Mouse (Mus musculus) stomach, embryonic 16.5 days (tissue): ENCODE data around the gene Apol9b. TPM values are rescaled to one million over a fixed set of nuclear protein-coding genes. Genes with fewer than 3 reads are reported as not detected.
"Not testable (repeated sequence)": the region's sequence is repeated elsewhere in the genome, so short reads cannot be mapped to it uniquely, and the experiment has no call there.

Source experiments
- ATAC-seq: fragments of 200-750 bp; cut with Nextera tagmentation; 2 replicates; pipeline ENCODE4 v1.8.0; 2017; ENCODE audit warnings: moderate number of reproducible peaks, moderate TSS enrichment; ENCODE audit not compliant: insufficient read depth, low FRiP score
- H3K27ac ChIP-seq: fragments of 300-500 bp; sonication (generic); 2 replicates; pipeline ENCODE4 v1.5.1; 2014; ENCODE audit warnings: low read length
- H3K27me3 ChIP-seq: fragments of 300-500 bp; sonication (generic); 2 replicates; pipeline ENCODE4 v1.6.1; 2014; ENCODE audit warnings: low read length, control low read depth, mixed read lengths; ENCODE audit not compliant: control insufficient read depth, insufficient read depth
- H3K36me3 ChIP-seq: fragments of 300-500 bp; sonication (generic); 2 replicates; pipeline ENCODE4 v1.6.1; 2014; ENCODE audit warnings: low read length; ENCODE audit not compliant: control insufficient read depth, insufficient read depth
- H3K4me1 ChIP-seq: fragments of 300-500 bp; sonication (generic); 2 replicates; pipeline ENCODE4 v1.6.1; 2014; ENCODE audit warnings: low read length, control low read depth, mixed read lengths; ENCODE audit not compliant: control insufficient read depth, insufficient read depth
- H3K4me2 ChIP-seq: fragments of 300-500 bp; sonication (generic); 2 replicates; pipeline ENCODE4 v1.6.1; 2014; ENCODE audit warnings: low read depth, low read length, mixed read lengths
- H3K4me3 ChIP-seq: fragments of 300-500 bp; sonication (generic); replicated peaks from 2 replicates; pipeline ENCODE4 v1.5.1; 2014; ENCODE audit warnings: mild to moderate bottlenecking, low read length
- H3K9ac ChIP-seq: fragments of 300-500 bp; sonication (generic); 2 replicates; pipeline ENCODE4 v1.6.1; 2014; ENCODE audit warnings: low read length
- H3K9me3 ChIP-seq: fragments of 300-500 bp; sonication (generic); replicated peaks from 2 replicates; pipeline ENCODE4 v1.6.1; 2016; ENCODE audit warnings: low read length, control low read depth; ENCODE audit not compliant: control insufficient read depth
- WGBS: fragments of 180-500 bp; shearing (Covaris S2); extraction: QIAGEN DNeasy Blood & Tissue Kit; methylation state at CpG from one replicate; pipeline ENCODE4 v1.1.7; 2014; 5-methylcytosine and 5-hydroxymethylcytosine counted together
- polyA plus RNA-seq: library from polyadenylated mRNA; unstranded; fragments of >200 nt; fragmentation: Nextera tagmentation; extraction: Ambion mirVana; gene quantifications from 2 replicates; pipeline ENCODE4 v1.2.1, GENCODE M21; 2015

The Apol9b gene
- polyA plus RNA-seq = 0.37 TPM in 1 of 2 replicates, not detected in the other

DNA sequence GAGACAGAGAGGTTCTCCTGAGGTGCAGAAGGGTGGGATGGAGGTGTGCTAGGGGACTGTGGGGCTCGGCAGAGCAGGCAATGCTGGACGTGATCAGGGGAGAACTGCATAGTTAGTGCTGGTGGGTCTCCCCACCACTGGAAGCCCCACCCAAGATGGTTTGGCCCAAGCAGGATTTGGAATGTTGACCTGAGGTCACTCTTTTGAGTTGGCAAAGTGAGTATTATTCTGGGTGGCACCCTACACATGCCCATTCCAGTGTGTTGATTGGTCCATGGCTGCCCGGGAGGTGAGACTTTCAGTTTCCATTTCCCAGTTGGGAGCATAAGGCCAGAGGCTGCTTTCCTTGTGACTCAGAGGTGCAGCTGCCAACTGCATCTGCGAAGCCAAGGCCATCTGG is at the start of gene Apol9b:
Apol9b (plus strand) TSS at position 301 of the 400 bp plus-strand sequence.
- not testable (repeated sequence) for ATAC-seq, H3K9me3 ChIP-seq, H3K36me3 ChIP-seq, H3K27me3 ChIP-seq, H3K4me3 ChIP-seq, H3K9ac ChIP-seq, H3K4me2 ChIP-seq, H3K4me1 ChIP-seq, H3K27ac ChIP-seq
- WGBS = no CpG with 5 or more reads among the region's 4 CpGs

DNA sequence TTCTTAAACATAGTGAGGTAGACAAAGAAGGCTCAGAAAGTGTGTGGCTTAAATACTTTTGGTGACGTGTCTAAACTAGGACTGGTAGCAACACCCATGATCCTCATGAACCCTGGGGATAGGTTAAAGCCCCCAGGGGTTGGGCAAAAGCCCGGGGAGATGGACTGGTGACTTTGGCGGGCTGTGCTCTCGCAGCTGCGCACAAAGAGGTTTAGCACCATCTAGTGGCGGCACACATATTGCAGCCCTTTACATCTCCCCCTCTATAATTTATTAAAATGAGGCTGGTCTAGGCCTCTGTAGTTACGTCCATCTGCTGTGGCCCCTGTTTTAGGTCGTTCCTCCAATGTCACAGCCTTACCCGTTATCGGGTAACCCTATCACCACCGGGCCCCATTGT is 44.9 kb upstream of the Apol9b start:
- not testable (repeated sequence) for H3K9me3 ChIP-seq, H3K4me3 ChIP-seq, H3K4me1 ChIP-seq, H3K9ac ChIP-seq, ATAC-seq, H3K27ac ChIP-seq, H3K4me2 ChIP-seq, H3K36me3 ChIP-seq, H3K27me3 ChIP-seq
- WGBS = 9% methylated on average over 8 of the region's 11 CpGs

DNA sequence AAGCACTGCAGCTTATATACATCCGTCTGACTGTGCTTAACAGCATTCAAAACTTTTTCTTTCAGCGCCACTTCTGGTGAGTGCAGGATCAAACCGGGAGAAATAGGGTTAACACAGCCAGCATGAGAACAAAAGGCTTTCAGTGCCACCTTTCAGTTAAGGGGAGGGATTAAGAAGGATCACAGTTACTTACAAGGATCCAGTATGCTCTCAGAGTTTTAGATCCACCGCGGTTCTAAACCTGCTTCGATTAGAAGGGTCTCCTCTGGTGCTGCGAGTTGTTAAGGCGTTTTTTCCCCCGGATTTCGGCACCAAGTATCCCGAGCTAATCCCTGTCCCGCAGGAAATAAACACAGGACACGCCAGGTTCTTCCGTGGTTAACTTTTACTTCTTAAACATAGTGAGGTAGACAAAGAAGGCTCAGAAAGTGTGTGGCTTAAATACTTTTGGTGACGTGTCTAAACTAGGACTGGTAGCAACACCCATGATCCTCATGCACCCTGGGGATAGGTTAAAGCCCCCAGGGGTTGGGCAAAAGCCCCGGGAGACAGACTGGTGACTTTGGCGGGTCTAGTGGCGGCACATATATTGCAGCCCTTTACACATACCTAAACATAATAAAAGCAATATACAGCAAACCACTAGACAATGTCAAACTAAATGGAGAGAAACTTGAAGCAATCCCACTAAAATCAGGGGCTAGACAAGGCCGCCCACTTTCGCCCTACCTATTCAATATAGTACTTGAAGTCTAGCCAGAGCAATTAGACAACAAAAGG is 37.1 kb upstream of the Apol9b start:
- H3K36me3 ChIP-seq, H3K4me1 ChIP-seq, H3K27me3 ChIP-seq, ATAC-seq, H3K27ac ChIP-seq, H3K9me3 ChIP-seq: not testable (repeated sequence)
- Histone ChIP-seq H3K9ac (peak overlapping the region; percentile 30), H3K4me2 (peak overlapping the region; percentile 49), H3K4me3 (peak overlapping the region; percentile 35)
- 9% methylated on average over 19 of the region's 20 CpGs for WGBS

DNA sequence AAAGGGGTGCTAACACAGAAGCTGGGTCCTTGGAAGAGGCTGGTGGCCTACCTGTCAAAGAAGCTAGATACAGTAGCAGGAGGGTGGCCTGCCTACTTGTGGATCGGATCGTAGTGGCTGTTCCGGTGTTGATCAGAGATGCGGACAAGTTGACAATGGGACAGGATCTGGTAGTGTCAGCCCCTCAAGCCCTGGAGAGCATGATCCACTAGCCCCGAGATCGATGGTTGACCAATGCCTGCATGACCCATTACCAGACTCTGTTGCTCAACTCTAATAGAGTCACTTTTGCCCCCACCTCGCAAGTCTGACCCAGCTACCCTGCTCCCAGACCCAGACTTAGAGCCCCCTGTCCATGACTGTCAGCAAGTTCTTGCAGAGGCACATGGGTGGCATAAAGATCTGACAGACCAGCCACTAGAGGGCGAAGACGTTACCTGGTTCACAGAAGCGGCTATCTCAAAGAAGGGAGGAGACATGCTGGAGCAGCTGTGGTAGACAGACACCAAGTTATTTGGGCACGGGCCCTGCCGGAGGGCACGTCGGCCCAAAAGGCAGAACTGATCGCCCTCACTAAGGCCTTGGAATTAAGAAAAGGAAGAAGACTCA is 34.0 kb upstream of the Apol9b start:
- not testable (repeated sequence) for ATAC-seq, H3K9ac ChIP-seq, H3K9me3 ChIP-seq, H3K4me3 ChIP-seq, H3K27ac ChIP-seq, H3K4me1 ChIP-seq, H3K4me2 ChIP-seq, H3K27me3 ChIP-seq, H3K36me3 ChIP-seq
- WGBS = 34% methylated on average over 11 of the region's 15 CpGs

DNA sequence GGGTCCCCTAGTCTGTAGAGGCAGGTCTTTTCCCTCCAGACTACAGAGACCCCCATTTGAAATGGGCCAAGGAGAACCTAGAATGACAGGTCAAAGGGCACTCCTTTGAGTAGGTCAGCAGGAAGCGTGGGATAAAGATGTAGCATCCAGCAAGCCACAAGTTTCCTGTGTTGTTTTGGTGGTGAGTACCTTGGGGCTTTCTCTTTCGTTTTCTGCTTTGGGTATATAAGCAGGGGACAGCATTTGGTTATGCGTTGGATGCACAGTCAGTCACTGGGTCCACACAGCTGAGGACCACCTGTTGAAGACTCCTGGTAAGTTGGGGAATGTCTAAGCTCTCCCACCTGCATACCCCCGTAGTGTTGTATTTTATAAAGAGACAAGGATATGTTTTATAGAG is 30.2 kb upstream of the Apol9b start, which contains the start of gene Apol7e:
Apol7e (plus strand) TSS at position 202 of the 400 bp plus-strand sequence.
- not testable (repeated sequence) for H3K4me2 ChIP-seq, H3K9me3 ChIP-seq, H3K27ac ChIP-seq, H3K4me3 ChIP-seq, H3K36me3 ChIP-seq, ATAC-seq, H3K9ac ChIP-seq, H3K4me1 ChIP-seq, H3K27me3 ChIP-seq
- 82% methylated on average over 4 of the region's 4 CpGs for WGBS

DNA sequence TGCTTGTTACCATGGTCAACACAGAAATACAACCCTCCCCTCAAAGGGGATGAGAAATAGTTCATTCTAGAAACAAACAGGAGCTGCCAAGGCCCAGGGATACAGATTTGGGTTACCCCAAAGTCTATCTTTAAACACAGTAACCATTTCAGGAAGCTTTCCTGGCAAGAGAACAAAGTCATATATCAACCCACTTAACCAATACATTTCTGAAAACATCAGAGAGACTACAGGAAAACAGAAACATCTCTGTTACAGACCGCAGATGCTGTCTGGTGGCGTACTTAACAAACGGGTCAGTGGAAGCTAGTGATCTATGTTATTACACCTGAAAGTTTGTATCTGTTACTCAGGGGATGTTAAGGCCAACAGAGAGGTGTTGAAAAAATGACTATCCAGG is 23.5 kb upstream of the Apol9b start:
- not testable (repeated sequence) for H3K4me1 ChIP-seq, H3K27ac ChIP-seq, H3K4me3 ChIP-seq, H3K4me2 ChIP-seq, H3K36me3 ChIP-seq, ATAC-seq, H3K9me3 ChIP-seq, H3K27me3 ChIP-seq, H3K9ac ChIP-seq
- 76% methylated on average over 3 of the region's 3 CpGs for WGBS

DNA sequence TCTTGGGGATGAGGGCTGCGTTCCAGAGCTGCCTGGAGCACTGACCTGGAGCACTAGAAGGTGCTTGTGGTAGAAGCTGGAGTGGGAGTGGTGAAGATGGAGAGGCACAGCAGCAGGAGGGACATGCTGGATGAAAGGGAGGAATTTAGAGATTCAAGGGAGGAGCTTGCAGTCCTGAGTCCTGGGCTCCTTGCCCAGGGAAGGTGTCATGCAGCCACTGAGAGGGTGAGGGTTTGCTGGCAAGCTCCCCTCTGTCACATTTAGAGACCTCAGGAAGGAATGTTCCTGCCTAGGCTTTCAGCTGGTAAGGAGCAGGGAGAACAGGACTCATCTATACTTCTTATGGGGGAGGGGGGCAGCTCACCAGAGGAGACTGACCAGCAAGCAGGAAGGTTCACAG is 19.9 kb upstream of the Apol9b start:
- H3K27me3 ChIP-seq, H3K27ac ChIP-seq, H3K4me3 ChIP-seq, H3K36me3 ChIP-seq, H3K9ac ChIP-seq, H3K4me2 ChIP-seq, H3K4me1 ChIP-seq, H3K9me3 ChIP-seq: not testable (repeated sequence)
- ATAC-seq = peak; percentile 5; the same call in 1 of the 2 replicates
- WGBS = no CpG with 5 or more reads among the region's 1 CpGs

DNA sequence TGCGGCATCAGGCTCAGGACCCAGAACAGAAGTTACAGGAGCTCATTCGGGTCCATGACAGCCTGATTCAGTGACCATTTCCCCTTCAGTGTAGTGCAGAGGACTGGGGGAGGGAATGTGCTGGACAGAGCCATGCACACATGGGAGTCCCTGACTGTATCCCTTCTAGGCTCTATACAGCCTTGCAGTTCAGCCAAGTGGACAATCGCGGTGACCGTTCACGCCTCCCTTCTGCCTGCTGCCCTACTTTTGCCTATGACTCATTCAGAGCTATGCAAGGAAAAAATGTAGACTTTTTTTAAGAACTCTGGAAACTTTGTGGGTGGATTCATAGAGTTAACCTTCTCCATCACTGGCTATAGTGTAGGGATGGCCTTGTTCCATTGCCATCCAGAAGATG is 10.6 kb upstream of the Apol9b start:
- H3K4me3 ChIP-seq, H3K9ac ChIP-seq, H3K27ac ChIP-seq, H3K36me3 ChIP-seq, H3K27me3 ChIP-seq, H3K9me3 ChIP-seq, H3K4me1 ChIP-seq, H3K4me2 ChIP-seq: not testable (repeated sequence)
- WGBS = 44% methylated on average over 2 of the region's 6 CpGs
- ATAC-seq = peak; percentile 56

DNA sequence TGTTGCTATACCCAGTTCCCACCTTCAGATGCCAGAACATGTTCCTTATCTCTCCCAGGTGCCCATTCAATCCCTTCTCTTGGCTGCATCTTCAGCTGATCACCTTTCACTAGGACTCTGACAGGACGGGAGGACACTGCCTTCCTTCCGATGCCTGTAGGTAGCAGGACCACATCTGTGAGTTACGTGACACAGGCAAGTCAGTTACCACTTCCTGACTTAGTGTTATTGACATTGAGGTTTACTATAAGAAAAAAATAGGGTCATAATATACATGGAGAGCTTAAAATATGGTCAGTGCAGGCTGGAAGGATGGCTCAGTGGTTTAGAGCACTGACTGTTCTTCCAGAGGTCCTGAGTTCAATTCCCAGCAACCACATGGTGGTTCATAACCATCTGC is 7.3 kb upstream of the Apol9b start:
- WGBS = no CpG with 5 or more reads among the region's 3 CpGs
- not testable (repeated sequence) for ATAC-seq, H3K4me3 ChIP-seq, H3K4me1 ChIP-seq, H3K36me3 ChIP-seq, H3K27me3 ChIP-seq, H3K9me3 ChIP-seq, H3K4me2 ChIP-seq, H3K9ac ChIP-seq, H3K27ac ChIP-seq
